Mouse (Mus musculus) erythroblast, embryonic 14.5 days (primary cell): Measurements from ENCODE around the gene Gtf2ird1.

Experiments
- GATA1 ChIP-seq: IDR thresholded peaks from 2 replicates; pipeline ENCODE4 v1.6.1; 2012; ENCODE audit warnings: low read length, inconsistent platforms, mixed read lengths
- TAL1 ChIP-seq: IDR thresholded peaks from 3 replicates; pipeline ENCODE4 v1.6.1; 2012; ENCODE audit warnings: low read length, inconsistent platforms, mixed read lengths

DNA sequence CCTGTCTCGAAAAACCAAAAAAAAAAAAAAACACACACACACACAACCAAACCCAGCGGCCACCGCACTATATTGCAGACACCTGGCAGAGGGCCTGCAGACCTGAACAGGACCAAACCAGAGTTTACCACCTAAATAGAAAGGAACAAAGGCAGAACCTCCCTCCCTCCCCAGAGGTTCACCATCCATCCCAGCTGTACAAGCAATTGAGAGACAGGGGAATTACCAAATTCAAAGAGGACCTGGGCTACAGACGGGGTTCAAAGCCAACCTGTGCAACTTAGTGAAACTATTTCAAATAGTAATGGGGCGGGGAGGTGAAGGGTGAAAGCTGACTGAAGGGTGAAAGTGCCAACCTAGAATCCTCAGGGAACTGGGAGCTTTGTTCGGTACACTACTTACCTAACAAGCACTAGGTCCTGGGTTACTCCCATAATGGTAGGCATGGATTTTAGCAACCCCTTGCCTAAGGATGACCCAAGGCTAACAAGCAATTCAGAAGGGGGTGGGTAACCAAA, 144.6 kb downstream of the Gtf2ird1 start:
- TF ChIP-seq GATA1 (no peak), TAL1 (no peak)
